Mouse (Mus musculus): Measurements from ENCODE around the gene Vps45.

Gene Vps45

DNA sequence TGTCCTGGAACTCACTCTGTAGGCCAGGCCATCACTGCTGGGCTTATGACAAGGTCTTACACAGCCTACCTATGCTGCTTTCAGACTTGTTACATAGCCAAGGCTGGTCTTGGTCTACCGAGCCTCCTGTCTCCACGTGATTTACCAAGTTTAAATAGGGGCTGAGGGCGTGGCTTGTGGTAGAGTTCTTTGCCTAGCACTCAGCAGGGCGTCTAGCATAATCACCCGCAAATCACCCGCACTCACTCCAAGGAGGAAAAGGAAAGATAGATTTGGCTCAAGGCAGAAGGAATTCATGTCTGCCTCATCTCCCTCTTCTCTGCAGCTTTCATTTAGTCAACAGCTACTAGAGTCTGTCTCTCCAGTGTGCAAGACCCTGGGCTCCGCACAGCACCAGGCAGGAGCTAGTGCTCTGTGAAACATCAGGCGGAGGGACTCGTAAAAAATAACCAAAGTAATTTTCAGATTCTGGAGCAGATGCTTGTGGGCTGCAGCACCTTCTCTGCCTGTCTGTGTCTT is 61.0 kb downstream of the Vps45 start:
- ChIA-PET CTCF (interaction anchor here in 2 of 4 experiments (0.7 kb wide), 2 partner anchors 16 to 720 kb away, joined by 3 to 12 read pairs; no protein-coding TSS in a partner anchor), POLR2A (interaction anchor here in 2 of 4 experiments (1.1 to 3.6 kb wide), 3 partner anchors 8 to 11 kb away, joined by 4 to 17 read pairs (median 5); no protein-coding TSS in a partner anchor)

DNA sequence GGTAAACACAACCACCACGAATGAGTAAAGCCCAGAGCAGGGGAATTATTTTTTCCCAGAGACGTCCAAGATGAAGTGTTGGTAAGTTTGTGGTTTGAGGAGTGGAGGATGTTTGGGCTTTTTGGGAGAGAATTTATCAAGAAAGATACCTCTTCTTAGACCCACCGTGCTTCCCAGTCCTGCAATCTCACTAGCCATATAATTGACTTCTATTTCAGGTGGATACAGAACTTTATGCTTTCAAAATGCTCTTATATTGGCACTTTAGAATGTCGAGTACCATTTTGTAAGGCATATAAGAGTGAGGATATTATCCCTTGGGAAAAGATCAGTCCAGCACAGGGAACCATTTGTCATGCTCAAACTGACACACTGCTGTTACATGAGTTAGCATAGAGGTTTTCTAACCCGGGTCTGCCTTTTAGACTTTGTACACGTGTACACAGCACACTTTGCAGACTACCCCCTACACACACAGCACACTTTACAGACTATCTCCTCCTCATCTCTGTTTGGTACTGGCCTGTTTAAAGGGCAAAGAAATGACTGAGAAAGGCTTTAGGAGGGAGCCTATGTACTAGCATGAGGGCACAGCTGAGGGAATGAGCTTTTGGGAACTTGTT is 61.7 kb downstream of the Vps45 start:
- CTCF ChIA-PET, result interaction anchor here in 1 of 4 experiments (1.0 kb wide), 1 partner anchor 58 kb away, joined by 4 read pairs; no protein-coding TSS in a partner anchor

DNA sequence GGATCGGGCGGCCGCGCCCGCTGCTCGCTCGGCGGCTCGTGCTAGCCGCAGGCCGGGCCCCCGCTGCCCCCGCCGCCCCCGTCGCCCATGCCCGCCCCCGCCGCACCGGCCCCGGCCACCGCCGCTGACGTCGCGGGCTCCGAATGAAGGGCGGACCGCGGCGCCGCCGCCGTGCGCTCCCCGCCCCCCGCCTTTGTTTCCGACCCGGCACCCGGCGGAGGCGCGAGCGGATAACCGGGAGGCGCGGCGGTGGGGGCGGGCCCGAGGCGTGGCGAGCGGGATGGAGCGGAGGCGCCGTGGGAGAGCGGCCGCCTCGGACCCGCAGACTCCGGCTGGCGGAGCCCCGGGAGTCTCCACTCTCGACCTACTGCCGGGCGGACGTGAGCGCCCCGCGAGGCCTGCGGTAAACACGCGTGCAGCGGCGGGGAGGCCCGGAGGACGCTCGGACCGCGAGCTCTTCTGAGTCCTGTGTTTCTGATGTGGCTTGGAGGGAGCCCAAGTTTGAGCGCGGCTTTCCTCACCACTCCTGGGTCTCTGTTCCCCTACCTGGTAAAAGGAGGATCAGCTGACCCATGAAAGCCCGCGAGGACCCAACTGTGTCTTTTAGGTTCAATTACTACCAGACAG is 62.4 kb downstream of the Vps45 start, which contains the start of gene Plekho1:
Plekho1 (minus strand) TSS at position 200 of the 627 bp plus-strand sequence.
- CTCF ChIA-PET, result interaction anchor here in 1 of 4 experiments (1.0 kb wide), 1 partner anchor 57 kb away, joined by 4 read pairs; no protein-coding TSS in a partner anchor

More for the DNA sequence above, 61.7 kb downstream of the Vps45 start:
- POLR2A ChIA-PET, result interaction anchor here in 2 of 4 experiments (0.6 to 3.6 kb wide), 11 partner anchors 8 to 633 kb away, joined by 3 to 17 read pairs (median 3); partner anchors contain the start of genes Rbm8a (in 1 of the 2) and Vps45 (in 1 of the 2)

DNA sequence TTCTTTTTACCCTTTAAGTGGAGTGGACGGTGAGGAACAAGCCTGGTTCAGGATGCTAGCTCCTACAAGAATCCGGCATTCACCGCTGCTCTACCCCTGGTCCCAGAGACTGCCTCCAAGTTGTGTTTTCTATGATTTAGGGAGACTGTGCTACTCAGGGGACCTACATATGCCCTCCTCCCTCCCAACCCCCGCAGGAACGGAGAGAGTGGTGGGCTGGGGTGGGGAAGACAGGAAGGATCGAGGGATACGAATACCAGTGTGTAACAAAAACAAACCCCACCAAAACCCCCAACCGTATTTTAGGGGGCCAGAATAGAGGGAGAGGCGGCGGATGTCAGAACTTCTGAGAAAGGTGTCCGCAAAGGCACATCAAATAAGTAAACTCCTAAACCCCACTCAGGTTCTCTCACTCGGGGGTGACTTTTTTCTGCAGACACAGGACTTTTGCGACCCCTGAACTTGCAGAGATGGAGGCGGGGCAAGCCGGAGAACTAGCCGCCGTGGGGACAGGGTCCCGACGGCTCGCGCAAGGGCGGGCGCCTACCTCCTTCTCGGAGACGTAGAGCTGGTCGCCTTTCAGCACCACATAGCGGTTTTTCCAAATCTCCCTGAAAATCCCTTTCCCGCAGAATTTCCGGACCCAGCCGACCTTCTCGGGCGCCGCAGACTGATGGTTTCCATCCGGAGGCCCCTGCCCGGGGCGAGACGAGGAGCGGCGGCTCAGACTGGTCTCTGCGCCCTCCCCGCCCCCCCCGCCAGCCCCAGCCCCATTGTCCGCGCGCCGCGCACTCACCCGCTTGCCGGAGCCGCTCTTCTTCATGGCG is 63.1 kb downstream of the Vps45 start:
- ChIA-PET POLR2A (interaction anchor here in 3 of 4 experiments (0.6 to 3.6 kb wide), 7 partner anchors 9 to 635 kb away, joined by 3 to 17 read pairs (median 3); partner anchors contain the start of genes Rbm8a (in 1 of the 3) and Vps45 (in 1 of the 3)), CTCF (interaction anchor here in 1 of 4 experiments (1.0 to 1.1 kb wide), 2 partner anchors 29 to 56 kb away, joined by 3 to 4 read pairs; no protein-coding TSS in a partner anchor)

More for the DNA sequence above, 62.4 kb downstream of the Vps45 start, which contains the start of gene Plekho1:
- POLR2A ChIA-PET, result interaction anchor here in 3 of 4 experiments (0.6 to 3.6 kb wide), 10 partner anchors 9 to 634 kb away, joined by 3 to 17 read pairs (median 3); partner anchors contain the start of genes Rbm8a (in 1 of the 3) and Vps45 (in 1 of the 3)

DNA sequence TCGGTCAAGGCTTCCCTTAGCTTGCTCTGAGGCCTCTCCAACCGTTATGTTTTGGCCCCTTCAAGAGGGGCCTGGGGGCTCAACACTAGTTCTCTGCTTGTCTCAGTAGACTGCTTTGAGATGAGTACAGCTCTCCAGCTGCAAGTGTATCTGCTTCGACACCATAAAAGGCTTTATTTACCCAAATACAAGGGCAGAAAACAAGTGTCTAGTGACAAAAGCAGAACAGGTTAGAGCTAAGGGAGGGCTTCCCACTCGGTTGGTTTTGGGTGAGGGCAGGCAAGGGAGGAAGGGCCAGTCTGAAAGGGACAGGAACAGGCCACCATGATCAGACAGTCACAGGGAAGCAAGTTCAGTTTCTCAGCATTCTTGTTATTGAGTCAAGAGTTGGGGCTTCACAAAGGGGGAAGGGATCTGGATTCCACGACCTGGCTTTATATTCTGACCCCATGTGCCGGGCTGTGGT is 63.9 kb downstream of the Vps45 start:
- ChIA-PET CTCF (interaction anchor here in 2 of 4 experiments (0.5 to 1.1 kb wide), 2 partner anchors 28 to 62 kb away, joined by 3 to 4 read pairs; no protein-coding TSS in a partner anchor), POLR2A (interaction anchor here in 1 of 4 experiments (1.0 to 3.6 kb wide), 3 partner anchors 8 to 181 kb away, joined by 3 to 17 read pairs (median 3); no protein-coding TSS in a partner anchor)

DNA sequence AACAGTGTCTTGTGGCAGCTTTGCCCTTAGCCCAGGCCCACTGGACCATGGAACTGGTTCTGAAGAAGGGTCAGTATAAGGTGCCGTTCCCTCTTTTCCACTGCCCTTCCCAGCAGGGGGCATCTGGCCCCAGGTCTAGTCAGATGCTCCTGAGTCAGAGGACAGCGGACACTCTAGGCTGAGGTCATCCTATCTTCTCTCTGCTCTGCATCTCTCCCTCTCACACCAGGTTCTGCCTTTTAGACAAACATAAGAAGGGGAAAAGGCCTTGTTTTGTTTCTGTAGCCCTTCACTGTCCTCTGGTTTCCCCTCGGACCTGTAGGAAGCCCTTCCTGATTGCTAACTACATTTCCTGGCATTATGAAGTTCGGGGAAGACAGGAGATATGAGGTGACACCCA is 64.4 kb downstream of the Vps45 start:
- POLR2A ChIA-PET, result interaction anchor here in 1 of 4 experiments (1.0 kb wide), 1 partner anchor 181 kb away, joined by 3 read pairs; no protein-coding TSS in a partner anchor
- CTCF ChIA-PET, result interaction anchor here in 1 of 4 experiments (0.5 kb wide), 1 partner anchor 62 kb away, joined by 4 read pairs; no protein-coding TSS in a partner anchor

DNA sequence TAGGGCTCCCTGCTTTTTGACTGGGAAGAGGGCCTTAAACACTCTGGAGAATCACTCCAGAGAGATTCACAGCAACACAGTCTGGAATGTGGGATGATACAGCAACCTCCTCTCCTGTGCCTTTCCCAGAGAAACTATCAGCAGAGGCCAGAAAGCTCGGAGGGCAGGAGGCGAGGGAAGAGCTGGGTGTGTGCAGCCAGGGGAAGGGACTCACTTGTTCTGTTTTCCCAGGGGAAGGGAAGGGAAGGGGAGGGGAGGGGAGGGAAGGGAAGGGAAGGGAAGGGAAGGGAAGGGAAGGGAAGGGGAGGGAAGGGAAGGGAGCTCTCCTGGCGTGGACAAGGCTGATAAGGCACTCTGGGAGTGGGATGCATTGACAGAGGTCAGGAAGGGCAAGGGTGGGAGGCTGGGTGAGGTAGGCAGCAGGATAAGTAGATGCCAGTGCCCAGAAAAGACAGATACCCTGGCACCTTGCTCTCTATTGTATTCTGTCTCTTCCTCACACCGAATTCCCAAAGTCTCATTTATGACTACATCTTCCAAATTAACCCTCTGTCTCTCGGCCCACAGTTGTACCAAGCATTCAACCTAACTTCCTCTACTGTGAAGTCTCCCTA is 65.2 kb downstream of the Vps45 start:
- CTCF ChIA-PET, result no interaction called here
- POLR2A ChIA-PET, result interaction anchor here in 2 of 4 experiments (0.6 to 2.8 kb wide), 3 partner anchors 60 to 276 kb away, joined by 3 to 6 read pairs (median 4); partner anchors contain the start of gene Hist2h2bb (in 1 of the 2)

DNA sequence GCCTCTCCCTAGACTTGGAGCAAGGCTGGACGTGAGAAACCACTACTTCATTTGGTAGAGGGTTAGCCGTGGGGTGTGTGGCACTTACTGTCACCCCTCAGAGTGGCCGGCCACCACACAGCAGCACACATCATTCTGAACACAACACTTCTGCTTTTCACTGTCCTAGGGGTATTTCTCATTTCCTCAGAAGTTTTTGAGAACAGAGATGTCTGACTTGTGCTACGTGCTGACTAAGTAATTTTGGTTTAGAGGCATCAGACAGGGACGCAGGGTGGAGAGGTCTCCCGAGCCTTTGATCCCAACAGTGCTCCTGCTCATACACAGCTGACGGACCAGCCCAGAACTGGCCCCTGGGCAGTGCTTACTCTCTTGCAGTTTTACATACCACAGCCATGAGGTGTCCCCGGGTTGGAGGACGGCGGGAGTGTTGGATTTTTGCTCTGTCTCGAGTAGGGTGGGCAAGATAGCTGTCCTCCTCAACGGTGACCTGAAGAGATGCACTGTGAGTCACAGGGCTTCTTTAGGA is 67.8 kb downstream of the Vps45 start:
- POLR2A ChIA-PET, result interaction anchor here in 2 of 4 experiments (1.4 to 2.8 kb wide), 5 partner anchors 17 to 231 kb away, joined by 3 to 11 read pairs (median 5); partner anchors contain the start of genes Hist2h2ac (in 1 of the 2) and Hist2h2be (in 1 of the 2)
- CTCF ChIA-PET, result no interaction called here

DNA sequence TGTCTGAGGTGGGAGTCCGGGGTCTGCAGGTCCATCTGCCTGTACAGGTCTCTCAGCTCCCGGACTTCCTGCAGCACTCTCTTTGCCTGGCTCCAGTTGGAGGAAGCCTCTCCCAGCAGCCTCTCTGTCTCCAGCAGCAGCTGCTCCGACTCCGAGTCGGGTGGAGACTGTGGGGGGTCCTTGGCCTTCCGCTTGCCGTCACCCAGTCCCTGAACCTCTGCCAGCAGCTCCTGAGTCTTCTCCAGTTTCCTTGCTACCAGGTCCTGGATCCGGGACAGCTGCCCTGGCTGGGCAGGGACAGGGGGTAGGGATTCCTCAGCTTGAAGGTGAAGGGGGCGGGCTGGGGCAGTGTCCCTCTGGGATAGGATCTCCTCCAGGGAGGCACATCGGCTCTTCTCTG is 69.3 kb downstream of the Vps45 start:
- POLR2A ChIA-PET, result interaction anchor here in 3 of 4 experiments (0.6 to 2.7 kb wide), 23 partner anchors 8 to 675 kb away, joined by 3 to 14 read pairs (median 3); partner anchors contain the start of genes Hist2h2ac (in 2 of the 3), Hist2h2be (in 2 of the 3), Bola1 (in 1 of the 3) and Hist2h2ab (in 1 of the 3)

DNA sequence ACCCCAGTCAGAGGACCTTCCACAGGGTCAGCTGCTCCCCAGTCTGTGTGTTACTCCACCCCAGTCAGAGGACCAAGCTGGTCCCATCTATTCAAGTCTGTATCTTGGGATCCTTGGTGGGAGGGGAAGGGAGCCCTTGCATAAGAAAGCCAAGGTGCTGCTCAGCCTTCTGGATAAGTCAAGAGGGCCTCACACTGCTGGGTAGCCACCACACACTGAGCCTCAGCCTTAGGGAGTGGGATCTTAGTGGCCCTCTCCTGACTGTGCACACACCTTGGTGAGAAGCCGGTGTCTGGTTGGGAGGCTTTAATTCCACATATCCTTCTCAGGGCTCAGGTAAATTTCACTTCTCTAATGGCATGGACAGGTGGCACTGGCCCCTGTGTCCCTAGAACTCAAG is 70.1 kb downstream of the Vps45 start:
- ChIA-PET CTCF (interaction anchor here in 2 of 4 experiments (0.6 to 1.5 kb wide), 4 partner anchors 22 to 289 kb away, joined by 4 to 10 read pairs (median 4); no protein-coding TSS in a partner anchor), POLR2A (interaction anchor here in 3 of 4 experiments (0.5 to 2.7 kb wide), 28 partner anchors 9 to 289 kb away, joined by 3 to 14 read pairs (median 3); partner anchors contain the start of genes Hist2h2ac (in 2 of the 3), Hist2h2be (in 2 of the 3), Hist2h4 (in 2 of the 3) and Vps45 (in 2 of the 3))

More for the DNA sequence above, 69.3 kb downstream of the Vps45 start:
- CTCF ChIA-PET, result interaction anchor here in 2 of 4 experiments (1.1 to 1.5 kb wide), 4 partner anchors 23 to 288 kb away, joined by 3 to 10 read pairs (median 4); no protein-coding TSS in a partner anchor

DNA sequence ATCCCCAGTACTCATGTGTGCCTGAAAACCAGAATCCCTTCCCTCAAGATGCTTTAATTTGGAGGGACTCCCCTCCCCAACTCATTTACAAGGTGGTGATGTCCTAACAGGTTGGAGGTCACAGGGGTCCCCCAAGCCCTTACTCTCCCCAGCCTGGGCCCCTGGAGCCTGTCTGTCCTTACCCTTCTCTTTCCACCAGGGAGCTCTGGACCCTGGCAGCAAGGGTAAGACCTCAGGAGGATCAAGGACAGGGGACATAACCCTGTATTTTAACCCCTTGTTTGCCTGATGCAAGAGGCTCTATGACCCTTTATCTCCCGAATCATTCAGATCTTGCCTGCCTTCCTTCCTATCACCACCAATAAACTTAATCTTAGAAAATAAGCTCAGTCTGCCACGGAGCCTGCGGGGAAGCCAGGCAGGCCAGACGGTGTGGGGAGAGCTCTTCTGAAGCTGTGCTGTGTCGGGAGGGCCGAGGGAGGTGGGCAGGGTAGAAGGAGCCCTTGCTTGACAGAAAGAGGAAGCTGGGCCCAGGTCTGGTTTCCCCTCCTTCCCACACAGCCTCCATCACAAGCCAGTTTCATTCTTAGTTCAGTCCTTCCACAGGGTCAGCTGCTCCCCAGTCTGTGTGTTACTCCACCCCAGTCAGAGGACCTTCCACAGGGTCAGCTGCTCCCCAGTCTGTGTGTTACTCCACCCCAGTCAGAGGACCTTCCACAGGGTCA is 70.7 kb downstream of the Vps45 start:
- CTCF ChIA-PET, result interaction anchor here in 2 of 4 experiments (0.5 to 1.5 kb wide), 6 partner anchors 22 to 432 kb away, joined by 3 to 10 read pairs (median 4); no protein-coding TSS in a partner anchor
- POLR2A ChIA-PET, result interaction anchor here in 3 of 4 experiments (0.5 to 2.7 kb wide), 24 partner anchors 9 to 348 kb away, joined by 3 to 17 read pairs (median 3); partner anchors contain the start of genes Hist2h4 (in 2 of the 3), Vps45 (in 2 of the 3), Ciart (in 1 of the 3) and Hist2h2ac (in 1 of the 3)

DNA sequence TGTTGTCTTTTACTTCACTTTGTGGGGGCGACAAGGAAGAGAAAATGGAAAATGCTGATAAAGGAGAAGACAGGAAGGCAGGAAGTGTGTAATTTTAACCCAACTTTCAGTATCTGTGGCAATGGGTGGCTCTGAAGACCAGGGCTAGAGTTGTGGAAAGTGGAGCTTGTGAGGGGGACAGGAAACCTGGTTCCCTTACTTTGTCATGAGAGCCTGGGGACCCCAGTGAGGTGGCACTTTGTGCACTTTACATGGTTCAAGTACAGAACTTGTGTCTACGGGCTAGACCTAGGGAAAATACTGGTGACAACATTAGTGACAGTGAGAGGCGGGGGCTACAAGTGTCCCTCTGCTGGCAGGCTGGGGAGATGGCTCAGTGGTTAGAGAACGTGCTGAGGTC is 71.3 kb downstream of the Vps45 start:
- CTCF ChIA-PET, result interaction anchor here in 2 of 4 experiments (1.2 to 1.5 kb wide), 3 partner anchors 10 to 81 kb away, joined by 3 to 4 read pairs (median 3); no protein-coding TSS in a partner anchor

DNA sequence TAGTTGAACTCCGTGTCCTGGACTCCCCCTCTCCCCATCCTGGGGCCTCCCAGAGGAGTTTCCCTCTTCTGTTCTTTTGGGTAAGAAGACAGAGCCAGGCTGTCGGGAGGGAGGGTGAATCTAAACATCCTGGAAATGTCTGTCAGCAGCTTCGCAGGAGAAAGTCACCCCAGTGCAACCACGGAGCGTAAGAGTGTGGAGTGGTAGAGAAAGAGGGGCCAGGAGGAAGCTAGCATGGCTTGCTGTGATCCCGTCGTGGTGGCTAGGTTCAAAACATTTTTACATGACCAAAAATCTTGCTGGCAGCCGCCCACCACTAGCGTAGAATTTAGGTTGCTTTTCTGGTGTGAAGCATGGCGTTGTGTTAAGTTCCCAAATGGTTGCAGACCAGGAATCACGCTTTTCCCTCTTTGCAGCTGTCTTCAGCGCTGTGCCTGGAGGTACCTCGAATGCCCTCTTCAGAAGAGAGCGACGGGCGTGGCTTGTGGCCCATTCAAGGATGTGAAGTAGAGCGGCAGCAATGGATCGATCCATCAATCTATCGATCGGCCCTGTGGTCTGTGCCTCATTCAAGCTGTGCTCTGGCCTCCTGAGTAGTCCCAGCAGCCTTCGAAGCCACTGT is 72.2 kb downstream of the Vps45 start:
- ChIA-PET POLR2A (interaction anchor here in 3 of 4 experiments (0.6 to 2.7 kb wide), 22 partner anchors 10 to 428 kb away, joined by 3 to 17 read pairs (median 3); partner anchors contain the start of genes Hist2h2bb (in 2 of the 3), Mrps21 (in 2 of the 3), Plekho1 (in 2 of the 3) and Bola1 (in 1 of the 3)), CTCF (interaction anchor here in 3 of 4 experiments (0.6 to 1.8 kb wide), 7 partner anchors 9 to 1103 kb away, joined by 3 to 14 read pairs (median 4); no protein-coding TSS in a partner anchor)

More for the DNA sequence above, 71.3 kb downstream of the Vps45 start:
- POLR2A ChIA-PET, result interaction anchor here in 3 of 4 experiments (0.5 to 2.7 kb wide), 17 partner anchors 9 to 347 kb away, joined by 3 to 17 read pairs (median 3); partner anchors contain the start of genes Plekho1 (in 2 of the 3), Hist2h2bb (in 1 of the 3), Hist2h4 (in 1 of the 3) and Mrps21 (in 1 of the 3)

All from embryonic stem cell, embryonic (primary cell).